Mouse (Mus musculus) heart, postnatal 0 days (tissue): ENCODE measurements around the gene Pcnx3. TPM values are rescaled to one million over a fixed set of nuclear protein-coding genes. Genes with fewer than 3 reads are reported as not detected.
A peak's percentile ranks its signal among the peaks of the same experiment; 100 is the strongest.

Source experiments
- ATAC-seq: fragments of 200-750 bp; cut with Nextera tagmentation; 2 replicates; pipeline ENCODE4 v1.8.0; 2017; ENCODE audit warnings: low read depth, moderate number of reproducible peaks, moderate library complexity; ENCODE audit not compliant: insufficient read depth
- DNase-seq: peaks from one replicate; pipeline ENCODE4 v3.0.0-alpha.2; 2016; ENCODE audit warnings: low spot score
- H3K27ac ChIP-seq: fragments of 300-500 bp; sonication (generic); 2 replicates; pipeline ENCODE4 v1.5.1; 2014; ENCODE audit warnings: low read depth, mild to moderate bottlenecking
- H3K27me3 ChIP-seq: fragments of 300-500 bp; sonication (generic); 2 replicates; pipeline ENCODE4 v1.6.1; 2014; ENCODE audit warnings: low read length, mixed read lengths; ENCODE audit not compliant: control insufficient read depth, insufficient read depth
- H3K36me3 ChIP-seq: fragments of 300-500 bp; sonication (generic); replicated peaks from 2 replicates; pipeline ENCODE4 v1.6.1; 2014; ENCODE audit warnings: low read length, mixed read lengths; ENCODE audit not compliant: control insufficient read depth, insufficient read depth
- H3K4me1 ChIP-seq: fragments of 300-500 bp; sonication (generic); 2 replicates; pipeline ENCODE4 v1.6.1; 2014; ENCODE audit warnings: antibody characterized with exemption; ENCODE audit not compliant: control insufficient read depth, insufficient read depth
- H3K4me2 ChIP-seq: fragments of 300-500 bp; sonication (generic); 2 replicates; pipeline ENCODE4 v1.6.1; 2014; ENCODE audit warnings: low read depth, mild to moderate bottlenecking, low read length, moderate library complexity
- H3K4me3 ChIP-seq: fragments of 300-500 bp; sonication (generic); 2 replicates; pipeline ENCODE4 v1.5.1; 2014; ENCODE audit warnings: low read depth, low read length
- H3K9ac ChIP-seq: fragments of 300-500 bp; sonication (generic); replicated peaks from 2 replicates; pipeline ENCODE4 v1.6.1; 2014; ENCODE audit warnings: low read depth, low read length, mixed read lengths
- H3K9me3 ChIP-seq: fragments of 300-500 bp; sonication (generic); replicated peaks from 2 replicates; pipeline ENCODE4 v1.6.1; 2016; ENCODE audit warnings: low read length; ENCODE audit not compliant: control insufficient read depth
- CTCF ChIP-seq: IDR thresholded peaks from 2 replicates; pipeline ENCODE4 v1.5.1; 2016; ENCODE audit warnings: antibody characterized with exemption, control low read depth, low read depth
- EP300 ChIP-seq: IDR thresholded peaks from 2 replicates; pipeline ENCODE4 v1.6.1; 2016; ENCODE audit warnings: antibody characterized with exemption, low read depth
- WGBS: fragments of 180-500 bp; shearing (Covaris S2); extraction: QIAGEN DNeasy Blood & Tissue Kit; methylation state at CpG from one replicate; pipeline ENCODE4 v1.1.7; 2014; 5-methylcytosine and 5-hydroxymethylcytosine counted together
- polyA plus RNA-seq: library from polyadenylated mRNA; unstranded; fragments of >200 nt; fragmentation: Nextera tagmentation; extraction: Ambion mirVana; gene quantifications from 2 replicates; pipeline ENCODE4 v1.2.1, GENCODE M21; 2015
- total RNA-seq: library from RNA; depleted of rRNA; stranded (reverse); fragments of >200 nt; gene quantifications from 2 replicates; pipeline ENCODE4 v1.2.3, GENCODE M21; 2014; ENCODE audit warnings: low replicate concordance

Pcnx3 gene
- total and polyA plus RNA-seq, 2 experiments from 2014 or later, result 6.7 to 35.9 TPM

GRCm38 (mm10) chr19:5666386-5666785, 22.3 kb downstream of the Pcnx3 start:
- Histone ChIP-seq H3K4me3 (no peak overlapping the region), H3K36me3 (peaks cover 53% of the 10 kb centered on the region), H3K4me2 (no peak overlapping the region), H3K27me3 (no peaks in the 10 kb centered on the region), H3K9ac (no peak overlapping the region), H3K27ac (no peak overlapping the region), H3K9me3 (no peaks in the 10 kb centered on the region), H3K4me1 (peaks cover 5% of the 10 kb centered on the region; the same call in 1 of the 2 replicates)
- ATAC-seq, result no peak
- TF ChIP-seq EP300 (no peak), CTCF (no peak)
- no peak for DNase-seq
- 90% methylated on average over 18 of the region's 18 CpGs for WGBS

DNA sequence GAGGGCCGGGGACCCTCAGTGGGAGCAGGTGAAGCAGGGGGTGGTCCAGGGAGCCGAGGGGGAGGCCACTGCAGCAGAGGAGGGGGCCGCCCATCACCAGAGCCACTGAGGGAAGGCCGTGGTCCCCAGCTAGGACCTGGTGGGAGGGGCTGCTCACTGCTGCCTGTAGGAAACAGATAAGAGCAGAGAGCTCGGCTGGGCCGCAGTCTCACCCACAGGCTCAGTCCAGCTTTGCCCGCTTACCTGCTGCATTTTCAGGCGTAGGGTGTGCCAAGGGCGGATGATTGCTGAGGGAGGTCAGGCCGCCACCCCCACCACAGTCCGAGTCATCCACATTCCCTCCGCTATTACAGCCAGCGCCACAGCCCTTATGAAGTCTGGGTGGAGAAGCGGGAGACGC, 23.2 kb downstream of the Pcnx3 start:
- DNase-seq (no peak), ATAC-seq (no peak)
- Histone ChIP-seq H3K9me3 (no peaks in the 10 kb centered on the region), H3K4me1 (peaks cover 5% of the 10 kb centered on the region; the same call in 1 of the 2 replicates), H3K27me3 (no peaks in the 10 kb centered on the region), H3K36me3 (peaks cover 44% of the 10 kb centered on the region), H3K27ac (no peak overlapping the region), H3K9ac (no peak overlapping the region), H3K4me2 (no peak overlapping the region), H3K4me3 (no peak overlapping the region)
- 83% methylated on average over 15 of the region's 15 CpGs for WGBS
- TF ChIP-seq EP300 (no peak), CTCF (no peak)

GRCm38 (mm10) chr19:5664669-5665257, 23.9 kb downstream of the Pcnx3 start:
- ATAC-seq, result no peak
- WGBS, result 92% methylated on average over 10 of the region's 10 CpGs
- Histone ChIP-seq H3K4me3 (no peak overlapping the region), H3K27me3 (no peaks in the 10 kb centered on the region), H3K36me3 (peaks cover 42% of the 10 kb centered on the region), H3K9me3 (no peaks in the 10 kb centered on the region), H3K4me2 (no peak overlapping the region), H3K9ac (no peak overlapping the region), H3K4me1 (peaks cover 5% of the 10 kb centered on the region; the same call in 1 of the 2 replicates), H3K27ac (no peak overlapping the region)
- TF ChIP-seq CTCF, result no peak
- TF ChIP-seq EP300, result no peak
- DNase-seq, result no peak

- DNase-seq, result peak; percentile 90
- no peaks in the 10 kb centered on the region for H3K27me3 ChIP-seq
- 4% methylated on average over 30 of the region's 32 CpGs for WGBS
- TF ChIP-seq EP300 (peak; percentile 78; the same call in 1 of the 2 replicates), CTCF (no peak)
- peaks cover 41% of the 10 kb centered on the region for H3K36me3 ChIP-seq
- peak; percentile 93 for ATAC-seq
- H3K9me3 ChIP-seq, result no peaks in the 10 kb centered on the region
- peaks cover 5% of the 10 kb centered on the region; the same call in 1 of the 2 replicates for H3K4me1 ChIP-seq
- H3K4me3 ChIP-seq, result peak within 1 kb of the TSS; percentile 60
- H3K27ac ChIP-seq, result peak within 1 kb of the TSS; percentile 84
- peak within 1 kb of the TSS; percentile 43 for H3K9ac ChIP-seq
- peak within 1 kb of the TSS; percentile 62 for H3K4me2 ChIP-seq
These were observed 25.5 kb downstream of the Pcnx3 start, which contains the start of gene Sipa1 for GRCm38 (mm10) chr19:5662981-5663913. Sipa1 (minus strand) TSS chr19:5663707.

GRCm38 (mm10) chr19:5662310-5662709, 26.4 kb downstream of the Pcnx3 start:
- ATAC-seq (no peak), DNase-seq (no peak)
- Histone ChIP-seq H3K4me1 (peaks cover 5% of the 10 kb centered on the region; the same call in 1 of the 2 replicates), H3K4me2 (peak overlapping the region; percentile 62), H3K9ac (no peak overlapping the region), H3K9me3 (no peaks in the 10 kb centered on the region), H3K36me3 (peaks cover 49% of the 10 kb centered on the region), H3K4me3 (peak overlapping the region; percentile 60), H3K27me3 (no peaks in the 10 kb centered on the region), H3K27ac (peak overlapping the region; percentile 84)
- WGBS, result 60% methylated on average over 8 of the region's 8 CpGs
- TF ChIP-seq EP300 (no peak), CTCF (no peak)
